Mouse (Mus musculus) hindbrain, embryonic 16.5 days (tissue): ENCODE data around the gene Pip4k2a. TPM values are rescaled to one million over a fixed set of nuclear protein-coding genes. Genes with fewer than 3 reads are reported as not detected.

Source experiments
- ATAC-seq: fragments of 200-750 bp; cut with Nextera tagmentation; 2 replicates; pipeline ENCODE4 v1.8.0; 2017; ENCODE audit warnings: moderate TSS enrichment, moderate library complexity
- H3K27ac ChIP-seq: fragments of 300-500 bp; sonication (generic); 2 replicates; pipeline ENCODE4 v1.5.1; 2014; ENCODE audit warnings: low read depth, mild to moderate bottlenecking, control low read depth, low read length, moderate library complexity
- H3K27me3 ChIP-seq: fragments of 300-500 bp; sonication (generic); replicated peaks from 2 replicates; pipeline ENCODE4 v1.6.1; 2014; ENCODE audit warnings: low read length; ENCODE audit not compliant: control insufficient read depth, insufficient read depth
- H3K36me3 ChIP-seq: fragments of 300-500 bp; sonication (generic); 2 replicates; pipeline ENCODE4 v1.6.1; 2014; ENCODE audit warnings: mild to moderate bottlenecking, low read length, moderate library complexity, mixed read lengths; ENCODE audit not compliant: control insufficient read depth, insufficient read depth
- H3K4me1 ChIP-seq: fragments of 300-500 bp; sonication (generic); 2 replicates; pipeline ENCODE4 v1.6.1; 2014; ENCODE audit warnings: low read depth, low read length; ENCODE audit not compliant: control insufficient read depth, insufficient read depth
- H3K4me2 ChIP-seq: fragments of 300-500 bp; sonication (generic); 2 replicates; pipeline ENCODE4 v1.6.1; 2014; ENCODE audit warnings: mild to moderate bottlenecking, low read length, control low read depth, moderate library complexity
- H3K4me3 ChIP-seq: fragments of 300-500 bp; sonication (generic); 2 replicates; pipeline ENCODE4 v1.5.1; 2014; ENCODE audit warnings: mild to moderate bottlenecking, low read length, control low read depth, moderate library complexity
- H3K9ac ChIP-seq: fragments of 300-500 bp; sonication (generic); 2 replicates; pipeline ENCODE4 v1.6.1; 2014; ENCODE audit warnings: low read depth, mild to moderate bottlenecking, control low read depth, low read length, moderate library complexity
- H3K9me3 ChIP-seq: fragments of 300-500 bp; sonication (generic); 2 replicates; pipeline ENCODE4 v1.6.1; 2014; ENCODE audit warnings: mild to moderate bottlenecking, low read length, moderate library complexity; ENCODE audit not compliant: control insufficient read depth
- WGBS: fragments of 180-500 bp; shearing (Covaris S2); extraction: QIAGEN DNeasy Blood & Tissue Kit; methylation state at CpG from one replicate; pipeline ENCODE4 v1.1.7; 2014; 5-methylcytosine and 5-hydroxymethylcytosine counted together
- polyA plus RNA-seq: library from polyadenylated mRNA; unstranded; fragments of >200 nt; fragmentation: Nextera tagmentation; extraction: Ambion mirVana; gene quantifications from 2 replicates; pipeline ENCODE4 v1.2.1, GENCODE M21; 2015

Pip4k2a gene
- polyA plus RNA-seq, 1 experiment from 2014 or later = 10.2 TPM

DNA sequence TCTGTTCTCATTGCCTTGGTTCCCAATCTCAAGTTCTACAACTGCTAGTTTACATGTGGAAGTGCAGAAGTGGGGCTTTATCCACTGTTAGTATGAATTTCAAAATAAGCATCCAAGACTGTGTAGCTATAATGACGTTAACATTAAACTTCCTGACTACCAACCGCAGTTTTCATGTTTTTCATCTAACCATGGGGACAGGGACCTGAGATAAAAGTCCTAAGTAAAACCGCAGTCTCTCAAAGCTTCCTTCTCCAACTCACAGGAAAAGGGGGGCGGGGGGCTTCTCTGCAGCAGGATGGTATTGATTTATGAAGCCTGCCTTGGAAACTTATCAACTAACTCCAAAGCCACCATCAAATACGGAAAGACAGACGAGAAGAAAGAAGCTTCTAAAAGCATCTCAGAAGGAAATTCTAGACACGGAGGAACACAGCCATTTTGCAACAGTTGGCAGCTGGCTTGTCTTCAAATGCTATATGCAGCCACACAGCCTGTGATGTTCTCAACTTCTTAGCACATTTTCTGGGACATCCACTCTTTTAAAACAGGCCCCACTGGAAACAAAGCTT, 45.7 kb downstream of the Pip4k2a start:
- H3K27ac ChIP-seq = no peak overlapping the region
- no peaks in the 10 kb centered on the region for H3K9me3 ChIP-seq
- no peak overlapping the region for H3K4me3 ChIP-seq
- no peaks in the 10 kb centered on the region for H3K4me1 ChIP-seq
- no peak overlapping the region for H3K4me2 ChIP-seq
- H3K27me3 ChIP-seq = no peaks in the 10 kb centered on the region
- ATAC-seq = no peak
- 73% methylated on average over 7 of the region's 7 CpGs for WGBS
- no peaks in the 10 kb centered on the region for H3K36me3 ChIP-seq
- no peak overlapping the region for H3K9ac ChIP-seq

DNA sequence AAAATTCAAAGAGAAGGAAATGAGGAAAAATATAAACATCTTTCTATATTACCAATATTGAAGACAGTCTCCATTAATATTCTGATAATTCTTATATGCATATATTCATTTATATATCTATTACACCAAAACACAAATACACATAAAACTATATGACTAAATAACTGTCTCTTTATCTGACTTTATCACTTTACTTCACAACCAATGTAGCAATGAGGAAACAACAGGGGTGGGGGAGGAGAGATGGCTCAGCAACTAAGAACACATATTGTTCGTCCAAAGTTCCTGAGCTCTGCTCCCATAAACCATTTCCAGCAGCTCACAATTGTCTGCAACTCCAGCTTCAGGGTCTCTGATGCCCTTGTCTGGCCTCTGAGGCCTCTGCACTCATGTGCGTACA, 47.2 kb downstream of the Pip4k2a start:
- no peak for ATAC-seq
- H3K4me2 ChIP-seq = no peak overlapping the region

DNA sequence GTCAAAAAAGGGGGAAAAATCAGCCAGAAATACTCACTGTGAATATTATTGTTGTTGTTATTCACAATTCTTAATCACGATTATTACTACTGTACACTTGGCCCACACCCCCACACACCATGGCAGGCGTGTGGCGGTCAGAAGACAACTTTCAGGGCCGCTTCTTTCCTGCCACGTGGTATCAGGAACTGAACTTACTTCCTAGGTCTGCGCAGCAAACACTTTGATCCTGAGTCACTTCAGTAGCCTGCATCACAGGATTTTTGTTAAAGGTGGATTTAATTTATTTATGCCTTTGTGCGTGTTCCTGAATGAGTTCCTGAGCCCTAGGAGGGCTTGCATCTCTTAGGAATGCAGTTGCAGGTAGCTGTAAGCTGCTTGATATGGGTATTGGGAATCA, 49.2 kb downstream of the Pip4k2a start:
- Histone ChIP-seq H3K36me3 (no peaks in the 10 kb centered on the region), H3K4me1 (peaks cover under 1% of the 10 kb centered on the region; the same call in 1 of the 2 replicates), H3K27me3 (no peaks in the 10 kb centered on the region), H3K27ac (no peak overlapping the region), H3K4me2 (no peak overlapping the region), H3K9me3 (no peaks in the 10 kb centered on the region), H3K4me3 (no peak overlapping the region), H3K9ac (no peak overlapping the region)
- ATAC-seq = no peak
- WGBS = 92% methylated on average over 7 of the region's 7 CpGs

More for the DNA sequence above, 47.2 kb downstream of the Pip4k2a start:
- Histone ChIP-seq H3K27ac (no peak overlapping the region), H3K4me3 (no peak overlapping the region), H3K36me3 (no peaks in the 10 kb centered on the region), H3K4me1 (no peaks in the 10 kb centered on the region; the same call in 1 of the 2 replicates), H3K9ac (no peak overlapping the region), H3K9me3 (no peaks in the 10 kb centered on the region), H3K27me3 (no peaks in the 10 kb centered on the region)
- 79% methylated on average over 2 of the region's 2 CpGs for WGBS

DNA sequence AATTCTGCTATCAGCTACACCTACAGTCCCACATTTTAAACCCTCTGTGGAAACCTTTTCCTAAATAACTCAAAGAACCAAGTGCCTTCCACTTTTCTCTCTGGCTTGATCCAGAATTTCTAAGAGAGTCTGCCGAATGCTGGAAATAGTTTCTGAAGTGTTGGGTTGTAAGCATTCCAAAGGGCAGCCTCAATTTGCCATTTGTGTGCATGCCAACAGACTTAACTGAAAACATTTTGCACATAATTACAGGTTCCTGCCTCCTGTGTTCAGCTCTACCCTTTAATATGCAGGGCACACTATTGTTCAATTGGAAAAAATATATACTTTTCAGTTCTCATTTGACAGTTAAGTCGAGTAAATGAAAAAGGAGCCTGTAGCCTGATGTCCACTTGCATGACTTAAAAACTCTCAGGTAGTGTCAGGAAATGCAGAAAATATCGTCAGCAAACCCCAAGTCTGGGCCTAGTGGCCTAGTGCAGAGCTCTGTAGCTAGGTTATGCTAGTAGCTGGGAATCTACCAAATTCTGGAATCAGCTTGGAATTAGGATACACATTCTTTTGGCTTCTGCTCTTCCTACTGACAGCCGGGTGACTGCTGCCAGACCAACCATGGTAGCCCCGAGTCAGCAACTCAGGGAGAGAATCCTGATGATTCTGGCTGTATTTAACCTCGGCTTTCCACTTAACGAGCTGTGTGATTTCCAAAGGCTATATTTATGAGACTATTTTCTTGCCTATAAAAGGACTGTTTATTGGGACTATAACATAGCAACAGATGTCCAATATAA, 50.1 kb downstream of the Pip4k2a start:
- H3K27me3 ChIP-seq = no peaks in the 10 kb centered on the region
- no peaks in the 10 kb centered on the region for H3K9me3 ChIP-seq
- no peak overlapping the region for H3K27ac ChIP-seq
- 53% methylated on average over 7 of the region's 7 CpGs for WGBS
- no peak for ATAC-seq
- no peak overlapping the region for H3K4me3 ChIP-seq
- H3K36me3 ChIP-seq = no peaks in the 10 kb centered on the region
- no peak overlapping the region for H3K4me2 ChIP-seq
- no peak overlapping the region for H3K9ac ChIP-seq
- H3K4me1 ChIP-seq = peaks cover 3% of the 10 kb centered on the region; the same call in 1 of the 2 replicates

DNA sequence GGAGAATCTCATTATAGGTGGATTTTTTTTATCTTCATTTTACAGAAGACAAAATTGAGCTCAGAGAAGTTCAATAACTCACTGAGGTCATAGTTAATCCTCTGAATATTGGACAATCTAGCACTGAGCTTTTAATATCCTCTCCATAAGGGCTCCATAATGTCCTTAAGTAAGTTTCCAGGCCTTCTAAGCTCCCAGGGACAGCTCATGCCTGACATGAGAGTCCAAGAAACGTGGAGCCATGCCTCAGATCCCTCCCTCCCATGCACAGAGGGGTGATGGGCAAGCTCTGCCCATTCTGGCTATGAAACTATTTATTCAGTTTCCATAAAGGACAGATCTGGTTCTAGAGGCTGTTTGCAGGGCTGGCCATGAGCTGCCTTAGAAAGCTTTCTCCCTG, 52.5 kb downstream of the Pip4k2a start:
- WGBS = 62% methylated on average over 1 of the region's 1 CpGs
- Histone ChIP-seq H3K9ac (no peak overlapping the region), H3K9me3 (no peaks in the 10 kb centered on the region), H3K36me3 (no peaks in the 10 kb centered on the region), H3K27me3 (no peaks in the 10 kb centered on the region), H3K4me1 (peaks cover 7% of the 10 kb centered on the region; the same call in 1 of the 2 replicates), H3K27ac (no peak overlapping the region), H3K4me3 (no peak overlapping the region), H3K4me2 (no peak overlapping the region)
- no peak for ATAC-seq

DNA sequence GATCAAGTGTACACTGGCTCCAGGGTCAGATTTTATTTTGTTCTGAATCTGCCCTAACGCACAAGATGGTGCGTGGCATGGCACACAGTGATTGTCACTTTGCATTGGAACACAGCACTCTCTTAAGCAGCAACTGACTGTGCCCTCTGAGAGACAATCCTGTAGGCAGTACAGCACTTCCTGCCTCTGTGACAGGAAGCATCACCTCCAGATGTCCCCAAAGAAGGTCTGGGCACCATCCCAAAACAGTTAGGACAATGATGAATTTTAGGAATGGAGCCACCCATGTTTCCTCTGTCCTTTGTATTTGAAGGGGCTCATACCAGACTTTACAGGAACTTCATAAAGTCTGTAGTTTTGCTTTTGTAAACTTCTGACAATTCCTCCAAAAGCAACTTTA, 54.0 kb downstream of the Pip4k2a start:
- H3K4me2 ChIP-seq = no peak overlapping the region
- H3K27me3 ChIP-seq = no peaks in the 10 kb centered on the region
- H3K27ac ChIP-seq = no peak overlapping the region
- no peak overlapping the region for H3K4me3 ChIP-seq
- no peaks in the 10 kb centered on the region for H3K9me3 ChIP-seq
- H3K4me1 ChIP-seq = peaks cover 7% of the 10 kb centered on the region; the same call in 1 of the 2 replicates
- ATAC-seq = no peak
- H3K36me3 ChIP-seq = no peaks in the 10 kb centered on the region
- no peak overlapping the region for H3K9ac ChIP-seq
- WGBS = 70% methylated on average over 2 of the region's 2 CpGs

DNA sequence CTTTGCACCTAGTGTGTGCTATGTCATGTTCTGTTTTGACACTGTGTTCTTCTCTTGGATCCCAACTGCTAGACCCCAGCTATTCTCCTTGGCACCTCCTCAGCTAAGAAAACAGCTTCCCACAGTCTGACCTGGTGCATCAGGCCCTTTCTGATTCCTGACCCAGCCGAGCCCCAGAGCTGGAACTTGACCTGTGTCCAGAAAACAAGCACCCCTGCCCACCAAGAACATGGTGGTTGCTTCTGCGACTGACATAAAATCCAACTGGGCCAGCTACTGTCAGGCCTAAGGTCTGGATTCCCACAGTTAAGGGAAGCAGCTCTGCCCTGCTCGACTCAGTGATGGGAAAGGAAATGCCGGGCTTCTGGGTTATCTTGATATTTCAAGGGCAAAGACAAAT, 54.6 kb downstream of the Pip4k2a start:
- 77% methylated on average over 4 of the region's 4 CpGs for WGBS
- ATAC-seq = no peak

DNA sequence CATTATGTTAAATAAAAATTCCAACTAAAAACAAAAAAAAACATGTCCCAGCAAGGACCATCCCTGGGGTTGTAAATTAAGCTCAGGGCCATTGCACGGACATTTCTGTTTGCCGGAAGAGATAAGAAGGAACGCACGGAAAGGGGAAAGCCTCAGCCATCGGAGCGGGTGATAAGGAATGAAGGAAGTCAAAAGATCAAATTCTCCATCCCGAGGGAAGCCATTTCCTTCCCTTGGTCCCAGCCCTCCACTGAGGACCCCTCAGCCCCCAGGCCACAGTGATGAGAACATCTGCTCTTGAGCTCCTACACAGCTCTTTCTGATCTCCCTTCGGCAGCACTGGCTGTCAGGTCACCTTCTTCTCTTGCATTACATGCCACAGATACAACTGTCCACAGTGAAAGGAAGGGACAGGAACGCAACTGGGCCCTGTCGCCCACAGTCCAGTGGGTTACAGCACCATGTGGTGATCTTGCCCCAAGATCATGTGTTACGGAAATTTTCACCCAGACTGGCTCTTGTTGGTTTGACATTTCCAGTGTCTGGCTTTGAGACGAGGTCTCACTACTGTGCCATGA, 57.1 kb downstream of the Pip4k2a start:
- no peaks in the 10 kb centered on the region for H3K9me3 ChIP-seq
- no peak overlapping the region for H3K4me3 ChIP-seq
- no peak overlapping the region for H3K27ac ChIP-seq
- peaks cover 11% of the 10 kb centered on the region; the same call in 1 of the 2 replicates for H3K4me1 ChIP-seq
- no peak overlapping the region for H3K9ac ChIP-seq
- no peak overlapping the region for H3K4me2 ChIP-seq
- H3K36me3 ChIP-seq = no peaks in the 10 kb centered on the region
- ATAC-seq = no peak
- no peaks in the 10 kb centered on the region for H3K27me3 ChIP-seq
- 81% methylated on average over 12 of the region's 12 CpGs for WGBS

More for the DNA sequence above, 54.6 kb downstream of the Pip4k2a start:
- Histone ChIP-seq H3K4me3 (no peak overlapping the region), H3K4me2 (no peak overlapping the region), H3K36me3 (no peaks in the 10 kb centered on the region), H3K27me3 (no peaks in the 10 kb centered on the region), H3K9ac (no peak overlapping the region), H3K9me3 (no peaks in the 10 kb centered on the region), H3K27ac (no peak overlapping the region), H3K4me1 (peaks cover 9% of the 10 kb centered on the region; the same call in 1 of the 2 replicates)

DNA sequence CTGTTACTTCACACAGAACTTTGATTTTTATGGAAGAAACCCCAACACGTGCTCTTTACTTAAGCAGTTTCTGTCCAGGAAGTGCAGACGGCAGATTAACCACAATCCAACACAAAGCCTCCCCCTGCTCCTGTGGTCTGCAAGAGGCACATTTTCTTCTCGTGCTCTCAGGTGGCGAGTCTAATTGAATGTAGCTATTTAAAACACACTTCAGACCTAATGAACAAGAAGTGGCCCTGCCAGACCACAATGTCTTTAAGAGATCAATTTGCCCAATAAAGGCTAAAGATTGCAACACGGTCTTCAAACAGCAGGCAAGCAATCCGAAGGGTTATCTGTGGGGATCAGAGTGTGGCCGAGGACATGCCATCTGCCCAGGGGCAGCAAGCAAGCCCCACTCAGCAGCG, 59.0 kb downstream of the Pip4k2a start:
- H3K4me2 ChIP-seq = no peak overlapping the region
- no peak overlapping the region for H3K9ac ChIP-seq
- H3K9me3 ChIP-seq = no peaks in the 10 kb centered on the region
- H3K27ac ChIP-seq = no peak overlapping the region
- no peaks in the 10 kb centered on the region for H3K27me3 ChIP-seq
- WGBS = 32% methylated on average over 8 of the region's 8 CpGs
- H3K36me3 ChIP-seq = no peaks in the 10 kb centered on the region
- no peak overlapping the region for H3K4me3 ChIP-seq
- ATAC-seq = no peak
- peaks cover 11% of the 10 kb centered on the region; the same call in 1 of the 2 replicates for H3K4me1 ChIP-seq
